Mouse (Mus musculus) lung, adult 18-20 months (tissue): ENCODE data around the gene Tiam1.

ENCODE experiments used
- DNase-seq, 2 experiments: peaks; one replicate each; pipeline ENCODE4 v3.0.0; 2022; ENCODE audit warnings: mixed read lengths in 2 of 2

Tiam1 gene

DNA sequence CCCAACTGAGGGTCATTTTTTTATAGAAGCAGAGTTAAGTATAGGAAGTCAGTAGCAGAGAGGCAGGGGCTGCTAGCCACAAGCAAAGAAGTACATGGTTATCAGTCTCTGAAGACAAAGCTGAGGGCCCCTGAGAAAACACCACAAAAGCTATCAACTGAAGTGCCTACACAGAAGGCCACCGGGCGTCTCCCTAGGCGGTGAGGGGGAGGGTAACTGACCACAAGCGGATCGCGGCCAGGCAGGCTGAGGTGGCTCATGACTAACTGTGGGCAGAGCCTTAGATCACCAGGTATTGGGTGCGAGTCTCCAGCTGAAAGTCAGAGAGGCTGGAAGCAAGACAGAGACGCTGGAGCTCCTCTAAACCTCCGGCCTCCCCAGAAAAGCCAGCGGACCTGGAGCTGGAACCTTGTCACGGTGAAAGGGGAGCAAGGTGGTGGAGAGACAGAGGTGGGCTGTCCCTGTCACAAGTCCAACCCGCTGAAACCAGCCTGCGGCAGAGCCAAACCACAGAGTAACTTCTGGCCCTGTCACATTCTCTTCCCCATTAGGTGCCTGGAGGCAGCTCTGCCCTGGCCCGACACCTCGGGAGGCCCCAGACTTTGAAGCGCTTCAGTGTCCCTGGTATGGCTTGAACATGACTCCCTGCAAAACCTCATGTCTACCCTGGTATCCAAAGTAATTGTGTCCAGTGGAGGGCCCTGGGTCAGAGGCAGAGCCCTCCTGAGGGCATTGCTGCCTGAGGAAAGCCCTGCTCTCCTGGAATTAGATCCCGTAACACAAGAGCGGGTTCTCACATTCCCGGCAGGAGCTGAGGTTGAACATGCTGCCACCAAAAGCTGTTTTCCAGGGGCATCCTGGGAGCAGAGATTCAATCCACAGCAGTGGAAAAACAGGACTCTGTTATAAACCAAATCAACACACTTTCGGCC lies 271.3 kb downstream of the Tiam1 start:
- DNase-seq: no peak

DNA sequence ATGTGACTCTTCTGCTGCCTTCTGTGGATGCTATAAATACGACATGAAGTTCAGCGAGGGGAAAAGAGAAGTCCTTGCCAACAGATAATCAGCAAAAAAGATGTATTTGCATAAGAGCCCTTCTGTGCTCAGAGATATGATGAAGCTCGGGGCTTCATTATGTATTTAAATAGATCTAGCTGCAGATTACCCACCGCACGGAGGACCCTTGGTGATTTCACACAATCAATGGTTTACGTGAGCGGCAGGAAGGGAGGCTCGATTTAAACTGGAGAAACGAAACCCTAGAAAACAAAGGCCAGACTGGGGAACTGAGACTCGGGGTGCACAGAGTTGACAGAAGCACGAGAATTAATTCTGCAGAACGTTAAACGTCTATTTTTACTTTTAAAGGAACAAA lies 272.2 kb downstream of the Tiam1 start:
- DNase-seq: no peak

DNA sequence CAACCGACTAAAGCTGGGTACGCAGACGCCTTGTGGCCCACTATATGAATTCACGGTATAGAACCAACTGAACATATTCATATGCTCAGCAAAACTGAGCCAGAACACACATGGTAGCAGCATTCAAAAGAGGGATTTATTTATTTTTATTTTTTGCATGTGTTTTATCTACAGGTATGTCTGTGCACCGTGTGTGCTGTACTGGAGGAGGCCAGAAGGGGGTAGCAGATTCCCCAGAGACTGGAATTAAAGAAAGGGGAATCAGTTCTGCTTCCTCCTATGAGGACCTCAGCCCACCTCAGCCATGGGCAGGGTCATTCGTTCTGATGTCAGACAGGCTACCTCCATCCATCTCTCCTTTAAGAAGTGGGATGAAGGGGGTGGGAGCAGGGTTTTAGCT lies 273.5 kb downstream of the Tiam1 start:
- no peak for DNase-seq

DNA sequence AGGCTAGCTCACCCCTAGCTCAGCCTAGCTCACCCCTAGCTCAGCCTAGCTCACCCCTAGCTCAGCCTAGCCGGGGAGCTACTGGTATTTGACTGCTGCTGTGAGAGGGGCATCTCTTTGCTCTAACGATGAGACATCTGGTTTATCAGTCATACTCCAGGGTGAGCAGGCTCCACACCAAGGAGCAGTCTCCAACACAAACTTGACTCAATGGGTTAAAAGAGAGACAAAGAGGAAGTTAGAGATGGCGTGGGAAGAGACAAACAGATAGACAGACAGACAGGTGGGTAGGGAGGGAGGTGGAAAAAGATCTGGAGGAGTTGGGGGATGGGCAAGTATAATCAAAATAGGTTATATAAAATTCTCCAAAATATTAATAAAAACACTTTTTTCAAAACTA lies 275.1 kb downstream of the Tiam1 start:
- DNase-seq: no peak

DNA sequence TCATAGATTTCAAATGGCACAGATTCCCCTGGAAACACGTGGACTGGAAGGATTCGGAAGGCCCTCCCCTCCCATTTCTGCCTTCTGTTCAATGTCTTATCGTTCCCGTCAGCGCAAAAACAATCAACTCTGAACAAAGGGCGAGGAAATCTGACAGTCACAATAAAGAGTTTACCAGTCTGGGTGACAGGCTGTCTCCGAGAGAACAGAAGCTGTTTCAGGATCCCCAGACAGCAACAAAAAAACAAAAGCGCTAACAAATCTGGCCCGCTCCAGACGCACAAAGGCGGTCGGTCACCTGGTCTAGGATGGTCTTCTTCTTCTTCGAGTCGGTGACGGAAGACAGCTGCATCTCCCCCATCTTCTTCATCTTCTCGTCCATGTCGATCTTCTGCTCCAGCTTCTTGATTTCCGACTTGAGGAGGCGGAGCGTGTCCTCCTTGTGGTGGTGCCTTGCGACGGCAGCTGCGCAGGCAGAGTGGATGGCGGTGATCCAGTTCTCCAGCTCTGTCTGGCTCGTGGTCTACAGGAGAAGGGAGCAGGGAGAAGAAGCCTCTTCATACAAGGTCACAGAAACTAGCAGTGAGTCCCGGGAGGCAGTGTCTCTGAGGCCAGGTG lies 276.2 kb downstream of the Tiam1 start:
- DNase-seq: no peak

DNA sequence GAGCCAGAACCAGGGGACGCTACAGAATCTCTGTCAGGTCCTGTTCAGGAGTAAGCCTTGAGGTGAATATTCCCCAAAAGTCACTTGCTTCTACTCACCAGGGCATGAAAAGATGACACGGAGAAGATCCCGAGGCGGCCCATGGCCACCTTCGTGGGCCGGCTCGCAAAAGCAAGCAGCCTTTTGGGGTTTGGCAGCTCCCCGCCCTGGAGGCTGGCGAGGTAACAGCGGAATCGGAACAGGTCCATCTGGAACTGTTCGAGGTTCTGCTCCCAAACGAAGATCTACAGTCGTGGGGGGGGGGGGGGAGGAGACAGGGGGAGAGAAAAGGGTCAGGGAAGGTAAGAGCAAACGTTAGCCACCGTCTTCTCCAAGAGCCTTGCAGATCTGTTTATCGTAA lies 278.4 kb downstream of the Tiam1 start:
- DNase-seq: no peak

DNA sequence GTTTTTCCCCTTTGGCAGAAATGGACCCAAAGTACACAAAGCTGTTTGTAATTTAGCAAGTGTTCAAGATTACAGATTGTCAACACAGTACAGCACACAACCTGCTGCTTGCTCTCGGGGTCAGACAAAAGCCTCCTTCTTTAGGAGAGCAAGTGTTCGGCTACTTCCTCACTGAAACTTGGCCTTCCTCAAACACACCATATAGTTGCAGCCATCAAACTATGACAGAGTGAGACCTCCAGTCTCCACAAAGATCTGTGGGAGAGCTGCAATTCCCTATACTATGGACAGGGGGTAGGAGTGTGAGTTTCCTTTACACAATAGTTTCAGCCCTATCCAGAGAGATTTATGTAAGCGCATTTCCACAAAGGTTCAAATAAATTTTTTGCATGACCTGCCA lies 278.9 kb downstream of the Tiam1 start:
- no peak for DNase-seq

DNA sequence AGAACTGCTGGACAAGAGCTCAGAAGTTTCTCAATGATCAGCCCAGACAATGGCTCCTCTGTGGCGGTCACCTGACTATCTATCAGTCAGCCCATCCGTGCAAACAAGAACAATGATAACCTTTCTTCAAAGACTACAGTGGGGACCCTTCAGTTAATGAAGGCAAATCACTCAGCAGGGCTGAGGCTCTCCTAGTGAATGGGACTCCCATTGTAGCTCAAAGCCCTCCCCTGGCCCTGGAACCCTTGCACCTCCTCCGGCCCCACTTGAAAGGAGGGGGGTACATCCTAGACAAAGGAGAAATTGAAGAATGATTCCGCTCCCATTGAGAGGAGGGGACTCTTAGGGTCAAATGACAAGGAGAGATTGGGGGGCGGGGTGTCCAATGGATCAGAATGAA lies 280.3 kb downstream of the Tiam1 start:
- no peak for DNase-seq

DNA sequence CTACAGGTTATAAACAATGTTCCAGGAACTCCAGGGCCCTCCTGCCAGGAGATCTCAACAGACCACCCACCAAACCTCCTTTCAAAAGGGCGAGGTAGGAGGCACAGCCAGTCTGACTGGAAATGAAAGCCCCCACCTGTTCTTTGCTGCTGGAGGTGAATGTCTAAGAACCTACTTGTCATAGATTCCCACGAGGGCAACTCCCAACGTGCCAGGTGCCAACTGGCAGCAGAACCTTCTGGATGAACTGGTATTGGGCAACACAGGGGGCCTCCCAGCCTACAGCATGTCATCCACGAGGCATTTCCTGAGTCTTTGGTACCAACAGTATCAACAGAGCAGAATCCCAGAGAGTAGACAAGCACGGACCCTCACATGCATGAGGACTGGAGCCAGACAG lies 282.0 kb downstream of the Tiam1 start:
- DNase-seq: peak; percentile 28 to 51

DNA sequence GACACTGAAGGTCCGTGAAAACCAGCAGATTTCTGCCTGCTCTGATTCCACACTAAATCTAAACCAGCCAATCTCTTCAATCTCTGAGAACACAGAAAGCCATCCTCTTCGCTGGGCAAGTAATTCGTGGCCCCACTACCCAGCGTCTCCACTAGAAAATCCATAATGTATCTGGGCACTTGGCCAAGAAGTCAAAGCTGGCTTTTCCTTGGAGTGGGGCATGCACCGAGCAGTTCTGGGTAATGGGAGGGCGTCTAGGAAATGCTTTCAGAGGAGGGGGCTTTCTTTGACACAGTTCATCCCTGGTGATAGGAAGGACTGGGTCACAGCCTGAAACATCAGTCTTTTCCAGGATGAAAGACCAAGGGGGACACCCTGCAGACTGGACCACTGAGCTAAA lies 282.9 kb downstream of the Tiam1 start:
- no peak for DNase-seq

DNA sequence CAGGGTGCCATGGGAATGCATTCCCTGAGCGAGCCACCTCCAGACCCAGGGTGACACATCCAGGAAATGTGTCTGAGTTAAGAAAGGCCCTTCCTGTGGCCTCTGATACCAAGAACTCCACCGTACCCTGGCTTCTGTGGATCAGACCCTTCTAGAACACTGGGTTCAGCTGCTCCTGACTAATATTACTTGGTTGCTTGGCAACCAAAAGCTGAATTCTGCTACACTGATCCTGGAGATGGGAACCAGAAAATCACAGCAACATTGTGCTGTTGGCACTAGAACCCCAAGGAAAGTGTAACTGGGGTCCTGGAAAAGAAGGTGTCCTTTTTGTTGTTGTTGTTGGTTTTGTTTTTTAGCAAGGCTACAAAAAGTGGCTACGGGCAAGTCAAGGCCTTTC lies 285.9 kb downstream of the Tiam1 start:
- no peak for DNase-seq

DNA sequence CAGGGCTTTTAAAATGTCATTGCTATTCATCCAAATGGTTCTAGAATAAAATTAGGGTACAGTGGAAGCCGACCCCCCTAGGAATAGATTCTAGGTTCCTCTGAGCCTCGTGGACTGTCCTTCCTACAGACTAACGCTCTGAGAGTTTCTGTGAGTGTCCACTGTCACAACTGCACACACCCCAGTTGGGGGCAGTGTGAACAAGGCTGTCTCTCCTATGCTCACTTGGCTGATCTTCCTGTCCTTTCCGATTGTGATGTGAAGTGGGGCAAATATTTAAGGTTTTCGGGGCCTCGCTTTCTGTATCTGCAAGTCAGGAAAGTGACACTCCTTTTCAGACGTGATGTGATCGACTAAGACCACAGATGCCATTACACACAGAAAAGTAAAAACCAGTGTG lies 288.8 kb downstream of the Tiam1 start:
- no peak for DNase-seq

DNA sequence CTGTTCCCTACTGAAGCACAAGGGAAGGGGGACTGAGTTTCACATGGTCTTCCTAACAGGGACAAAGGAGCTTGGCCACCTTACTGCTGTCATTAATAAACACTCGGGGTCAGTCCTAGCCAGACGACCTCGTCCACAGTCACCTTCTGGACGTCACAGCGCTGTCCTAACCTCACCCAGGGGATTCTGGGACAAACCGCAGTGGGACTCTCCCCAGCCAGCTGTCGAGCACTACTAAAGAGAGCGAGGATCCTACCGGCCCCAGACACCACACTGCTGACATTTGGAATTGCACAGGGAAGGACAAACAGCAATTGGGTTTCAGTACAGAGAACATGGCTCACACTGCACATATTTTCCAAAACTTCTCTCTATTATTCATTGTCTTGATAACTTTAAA lies 292.2 kb downstream of the Tiam1 start:
- DNase-seq: no peak

DNA sequence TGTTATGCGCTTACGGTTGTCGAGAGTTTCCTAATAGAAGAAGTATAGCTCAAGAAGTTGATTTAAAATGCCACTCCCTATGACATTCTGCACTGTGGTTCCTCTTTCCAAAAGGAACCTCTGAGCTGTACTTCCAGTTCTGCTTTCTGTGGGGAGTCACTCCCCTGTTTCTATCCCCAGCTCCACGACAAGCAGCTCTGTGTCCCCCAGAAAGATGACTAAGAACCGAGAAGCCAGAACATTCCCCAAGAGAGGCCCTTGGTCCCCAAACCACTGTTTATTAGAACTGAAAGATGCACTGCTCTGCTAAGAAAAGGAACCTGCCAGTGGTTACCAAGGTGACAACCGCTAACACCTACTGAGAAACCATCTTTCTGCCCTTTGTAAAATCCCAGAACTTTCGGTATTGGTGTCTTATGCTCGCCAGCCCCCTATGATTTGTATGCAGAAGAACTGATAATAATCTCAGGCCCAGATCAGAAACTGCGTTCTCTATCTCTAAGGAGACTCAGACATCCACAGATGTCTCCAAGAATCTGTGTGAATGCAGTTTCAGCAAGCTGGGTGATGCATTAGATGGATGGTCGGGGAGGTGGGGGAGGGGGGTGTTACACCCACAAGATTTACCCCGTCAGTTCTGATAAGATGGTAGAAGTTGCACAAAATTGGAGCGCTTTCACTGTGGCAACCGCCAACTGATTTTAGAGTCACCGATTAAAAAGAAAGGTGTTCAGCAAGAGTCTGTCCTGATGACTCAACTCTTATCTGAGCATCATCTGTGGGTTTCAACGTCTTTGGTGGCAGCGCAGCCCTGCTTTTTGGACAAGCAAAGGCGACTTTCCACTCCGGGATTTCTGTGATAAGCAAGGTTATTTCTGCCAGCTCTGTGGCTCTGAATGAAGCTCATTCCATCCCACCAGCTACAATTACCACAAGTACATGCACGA lies 294.6 kb downstream of the Tiam1 start:
- peak; percentile 17 for DNase-seq

DNA sequence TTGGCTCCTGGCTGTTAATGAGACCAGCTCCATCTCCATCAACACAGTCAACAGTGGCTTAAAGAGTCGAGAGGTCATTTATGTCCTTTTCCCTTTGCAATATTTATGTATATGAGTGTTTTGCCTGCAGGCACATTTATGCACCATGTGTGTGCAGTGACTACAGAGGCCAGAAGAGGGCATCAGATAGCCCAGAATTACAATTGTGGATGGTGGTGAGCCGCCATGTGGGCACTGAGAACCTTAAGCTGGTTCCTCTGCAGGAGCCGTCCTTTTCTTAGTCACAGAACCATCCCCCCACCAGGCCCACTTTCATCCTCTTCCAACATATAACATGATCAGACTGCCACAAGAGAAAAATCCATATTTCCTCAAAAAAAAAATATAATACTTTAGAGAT lies 295.4 kb downstream of the Tiam1 start:
- no peak for DNase-seq

DNA sequence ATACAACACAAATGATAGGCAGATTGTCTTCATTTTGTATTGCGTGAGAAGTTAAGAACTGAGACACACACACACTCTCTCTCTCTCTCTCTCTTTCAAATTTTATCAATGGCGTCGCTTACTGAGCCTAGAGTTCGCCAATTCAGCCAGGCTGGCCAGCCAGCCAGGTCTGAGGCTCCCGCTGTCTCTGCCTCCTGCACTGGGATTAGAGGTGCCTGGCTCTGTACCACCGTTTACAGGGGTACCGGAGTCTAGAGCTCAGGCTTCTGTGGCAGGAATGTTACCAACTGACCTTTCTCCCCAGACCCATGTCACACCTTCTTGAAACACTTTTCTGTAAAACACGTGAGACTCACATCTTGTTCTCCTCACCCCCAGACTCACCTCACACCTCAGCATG lies 298.1 kb downstream of the Tiam1 start:
- DNase-seq: no peak

DNA sequence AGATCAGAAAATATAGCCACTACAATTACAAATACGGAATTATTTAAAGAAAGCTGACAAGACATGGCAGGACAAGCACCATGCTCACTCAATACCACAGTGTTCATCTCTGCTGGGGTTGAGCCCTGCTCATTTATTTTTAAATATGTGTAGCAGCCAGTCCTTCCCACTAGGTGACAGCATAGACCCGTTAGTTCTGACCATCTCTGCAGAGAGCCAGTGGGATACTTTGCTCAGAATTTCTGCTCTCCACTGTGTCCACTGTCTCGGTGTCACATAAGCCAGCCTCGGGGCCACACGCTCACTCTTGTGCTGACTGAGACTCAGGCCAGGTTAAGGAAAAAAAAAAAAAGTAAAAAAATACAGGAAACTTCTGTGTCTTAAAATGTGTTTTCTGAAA lies 299.0 kb downstream of the Tiam1 start:
- peak; percentile 26 to 51 for DNase-seq

DNA sequence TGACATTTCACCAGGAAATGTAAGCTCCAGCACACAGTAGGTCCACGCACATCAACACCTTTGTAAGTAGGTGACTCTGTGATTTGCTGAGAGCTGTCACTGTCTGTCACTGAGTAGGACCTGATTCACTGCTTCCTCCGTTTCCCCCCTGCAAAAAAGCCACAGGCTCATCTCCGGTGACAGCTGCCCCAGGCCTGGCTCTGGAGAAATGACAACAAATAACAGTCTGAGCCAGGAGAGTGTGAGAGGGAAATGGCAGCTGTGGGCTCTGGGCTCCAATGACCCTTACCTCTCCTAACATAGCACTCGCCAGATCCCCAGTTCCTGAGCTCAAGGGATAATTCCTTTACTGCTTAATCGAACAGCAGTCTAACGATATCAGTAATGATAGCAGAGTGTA lies 301.7 kb downstream of the Tiam1 start:
- no peak for DNase-seq

DNA sequence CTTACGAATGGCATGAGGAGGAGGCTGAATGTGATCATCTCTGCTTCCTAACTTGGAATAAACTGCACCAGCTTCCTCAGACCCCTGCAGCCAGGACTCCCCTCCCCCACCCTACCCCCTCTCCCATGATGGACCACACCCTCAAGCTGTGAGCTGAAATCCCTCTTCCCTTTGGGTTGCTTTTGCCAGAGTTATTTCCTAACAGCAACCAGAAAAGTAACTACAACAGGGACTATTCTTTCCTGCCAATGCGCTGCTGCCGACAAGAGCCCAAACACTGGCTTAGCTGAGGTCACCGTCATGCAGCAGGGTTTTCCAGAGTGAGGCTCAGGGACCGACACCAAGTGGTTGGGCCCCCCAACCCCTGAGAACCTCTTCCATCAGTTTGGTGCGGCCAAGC lies 303.2 kb downstream of the Tiam1 start:
- DNase-seq: no peak

DNA sequence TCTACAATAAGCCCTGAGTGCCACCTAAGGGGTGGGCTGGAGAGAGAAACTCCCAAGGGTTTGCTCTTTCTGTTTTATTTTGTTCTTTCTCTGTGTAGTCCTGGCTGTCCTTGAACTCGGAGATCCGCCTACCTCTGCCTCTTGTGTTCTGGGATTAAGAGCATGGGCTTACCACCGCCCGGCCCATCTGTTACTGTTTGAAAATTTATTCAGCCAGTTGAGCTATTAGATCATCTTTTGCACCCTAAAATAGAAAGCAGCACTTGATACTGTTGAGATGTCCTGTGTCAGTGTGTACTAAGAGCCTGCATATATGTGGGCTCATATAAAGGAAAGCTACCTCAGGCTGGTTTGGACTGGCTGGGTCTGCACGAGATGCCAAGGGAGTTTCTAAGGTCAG lies 303.7 kb downstream of the Tiam1 start:
- no peak for DNase-seq

DNA sequence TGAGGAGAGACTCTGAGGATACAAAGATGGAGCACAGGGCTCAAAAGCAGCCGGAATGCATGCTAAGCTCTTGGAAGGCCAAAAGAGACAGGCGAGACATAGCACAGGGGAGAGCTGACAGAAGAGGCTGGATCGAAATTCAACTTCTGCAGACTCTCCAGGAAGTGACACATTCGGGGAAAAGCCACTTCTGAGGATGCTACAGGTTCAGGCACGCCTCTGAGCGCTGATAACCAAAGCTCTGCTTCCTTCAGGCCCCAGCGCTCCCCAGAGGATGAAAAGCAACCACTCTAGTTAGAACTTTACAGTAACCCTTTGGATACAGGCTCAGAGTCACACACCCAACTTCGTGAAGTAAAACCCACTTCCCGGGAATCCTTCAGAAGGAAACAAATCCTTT lies 306.5 kb downstream of the Tiam1 start:
- DNase-seq: no peak

DNA sequence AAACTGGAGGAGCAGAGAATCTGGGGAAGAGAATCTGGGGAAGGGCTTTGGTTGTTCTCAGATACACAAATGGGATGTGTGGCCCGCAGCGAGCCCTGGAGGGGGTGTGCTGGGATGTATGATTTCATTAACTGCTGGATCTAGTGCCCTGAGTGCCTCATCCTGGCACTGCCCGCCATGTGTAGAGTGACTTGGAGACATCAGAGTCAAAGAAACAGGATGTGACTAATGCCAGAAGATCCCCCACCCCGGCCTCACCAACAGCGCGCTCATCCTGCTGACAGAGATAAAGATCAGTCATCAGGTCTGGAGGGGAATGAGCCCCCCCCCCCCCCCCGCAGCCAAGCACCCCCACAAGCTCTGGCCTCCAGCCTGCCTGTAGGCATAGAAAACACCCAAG lies 308.0 kb downstream of the Tiam1 start:
- no peak for DNase-seq

DNA sequence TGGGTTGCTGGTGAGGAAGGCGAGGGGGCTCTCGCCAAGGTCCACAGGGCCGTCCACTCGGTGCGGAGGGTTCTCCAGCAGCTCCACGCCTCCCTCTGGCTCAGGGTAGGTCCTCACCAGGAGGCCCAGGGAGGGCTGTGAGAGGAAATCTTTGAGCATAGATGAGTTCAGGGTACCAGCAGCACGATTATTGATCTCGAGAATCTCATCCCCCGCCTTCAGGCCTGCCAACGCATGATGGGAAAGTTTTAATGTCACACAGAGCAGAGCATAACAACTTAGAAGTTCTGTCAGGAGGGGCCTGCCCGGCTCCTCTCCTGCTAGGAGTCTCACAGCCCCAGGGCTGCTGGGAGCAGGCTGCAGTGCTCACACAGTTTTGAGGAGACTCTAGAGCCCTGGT lies 310.6 kb downstream of the Tiam1 start:
- DNase-seq: no peak
